Mouse (Mus musculus) embryonic fibroblast, embryonic 13.5 days (primary cell): Measurements from ENCODE around the gene Eef1g.

Experiments
- CTCF ChIP-seq: IDR thresholded peaks from 2 replicates; pipeline ENCODE4 v1.5.1; 2011; ENCODE audit warnings: mild to moderate bottlenecking, control low read depth, low read length, moderate library complexity, borderline replicate concordance; ENCODE audit not compliant: insufficient read depth
- POLR2A ChIP-seq: IDR thresholded peaks from 2 replicates; pipeline ENCODE4 v1.6.1; 2011; ENCODE audit warnings: low read depth, mild to moderate bottlenecking, control low read depth, low read length, moderate library complexity

GRCm38 (mm10) chr19:8946929-8947328, 19.9 kb upstream of the Eef1g start:
- TF ChIP-seq POLR2A: no peak
- TF ChIP-seq CTCF: no peak
